Mouse (Mus musculus) T-helper 17 cell (primary cell): Measurements from ENCODE around the gene Chad.

Experiments used
- in situ Hi-C, 2 experiments: fragments of 300-600 bp; cut with MboI, MseI; formaldehyde crosslinking; loops; 1 replicate in 1 of 2; 2 replicates in 1 of 2; pipeline ENCODE4 v1.15.1; 2025; ENCODE audit warnings: high pct_unique_total_duplicates in 2 of 2

Gene Chad

DNA sequence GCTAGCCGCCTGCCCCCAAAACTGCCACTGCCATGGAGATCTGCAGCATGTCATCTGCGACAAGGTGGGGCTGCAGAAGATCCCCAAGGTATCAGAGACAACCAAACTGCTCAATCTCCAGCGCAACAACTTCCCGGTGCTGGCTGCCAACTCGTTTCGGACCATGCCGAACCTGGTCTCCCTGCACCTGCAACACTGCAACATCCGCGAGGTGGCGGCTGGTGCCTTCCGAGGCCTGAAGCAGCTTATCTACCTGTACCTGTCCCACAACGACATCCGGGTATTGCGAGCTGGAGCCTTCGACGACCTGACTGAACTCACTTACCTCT lies 268 bp downstream of the Chad start:
- in situ Hi-C loops = no loop called here

GRCm38 (mm10) chr11:94566534-94566933 lies 1.7 kb downstream of the Chad start:
- in situ Hi-C loops = no loop called here

DNA sequence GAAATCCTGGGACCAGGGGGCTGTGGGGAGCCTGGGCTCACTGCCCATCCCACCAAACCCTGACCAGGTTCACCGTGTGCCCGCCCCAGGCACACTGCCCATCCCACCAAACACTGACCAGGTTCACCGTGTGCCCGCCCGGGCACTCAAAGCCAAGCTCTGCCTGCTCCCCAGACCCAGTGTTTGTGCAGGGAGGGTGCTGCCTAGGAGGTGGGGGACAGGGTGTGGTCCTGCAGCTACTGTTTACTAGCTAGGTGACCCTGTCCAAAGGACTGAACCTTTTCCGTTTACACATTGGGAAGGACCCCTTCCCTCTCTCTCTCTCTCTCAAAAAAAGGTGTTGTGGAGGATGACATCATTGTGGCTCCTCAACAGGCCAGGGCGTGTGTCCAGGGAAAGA lies 2.5 kb downstream of the Chad start:
- in situ Hi-C loops = no loop called here

DNA sequence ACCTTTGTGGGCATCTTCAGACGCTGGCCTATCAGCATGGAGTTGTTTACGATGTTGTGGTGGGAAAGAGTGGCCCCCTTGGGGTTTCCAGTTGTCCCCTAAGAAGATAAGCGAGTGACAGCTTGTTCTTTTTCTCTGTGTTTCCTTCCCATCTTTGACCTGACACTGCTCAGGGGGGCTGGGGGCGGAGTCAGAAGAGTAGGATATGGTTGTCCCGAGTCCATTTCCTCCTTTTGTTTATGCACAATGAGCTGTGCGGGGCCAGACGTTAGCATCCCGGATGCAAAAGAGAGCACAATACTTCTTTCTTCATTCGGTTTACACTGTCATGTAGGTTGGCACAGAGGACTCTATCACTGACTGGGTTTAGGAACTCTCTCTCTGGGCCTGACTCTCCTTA lies 5.8 kb downstream of the Chad start:
- in situ Hi-C loops = no loop called here

DNA sequence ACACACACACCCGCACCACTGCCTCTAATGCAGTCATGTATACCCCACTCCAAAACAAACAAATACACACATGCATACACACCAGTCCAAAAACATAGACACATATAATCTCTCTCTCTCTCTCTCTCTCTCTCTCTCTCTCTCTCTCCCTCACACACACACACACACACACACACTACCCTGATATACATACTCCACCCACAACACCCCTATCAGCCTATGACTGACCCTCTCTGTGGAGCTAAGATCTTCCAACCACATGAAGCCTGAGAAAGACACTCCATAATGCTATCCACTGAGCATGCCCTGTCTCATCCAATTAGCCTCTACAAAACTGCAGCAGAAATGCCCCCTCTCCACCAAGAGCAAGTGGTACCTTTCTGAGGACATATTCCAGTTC lies 7.0 kb downstream of the Chad start:
- in situ Hi-C loops = no loop called here

GRCm38 (mm10) chr11:94574560-94574959 lies 9.7 kb downstream of the Chad start:
- in situ Hi-C loops = no loop called here

GRCm38 (mm10) chr11:94575036-94575435 lies 10.2 kb downstream of the Chad start:
- in situ Hi-C loops = no loop called here

DNA sequence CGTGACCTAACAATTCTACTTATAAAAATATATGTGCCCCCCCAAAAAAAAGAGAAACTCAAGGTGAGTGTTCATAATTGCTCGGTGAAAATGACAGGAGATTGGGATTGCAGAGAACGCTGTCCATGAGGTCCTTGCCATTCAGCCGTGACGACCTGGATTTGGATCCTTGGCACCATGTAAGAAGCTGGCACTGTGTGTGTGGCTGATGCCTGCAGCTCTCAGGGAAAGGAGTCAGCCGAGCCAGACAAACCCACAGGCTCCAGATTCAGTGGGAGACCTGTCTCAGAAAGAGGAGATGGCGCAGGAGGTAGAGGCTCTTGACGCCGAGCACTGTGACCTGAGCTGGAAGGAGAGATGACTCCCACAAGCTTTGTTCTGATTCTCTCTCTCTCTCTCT lies 11.5 kb downstream of the Chad start:
- in situ Hi-C loops = no loop called here

GRCm38 (mm10) chr11:94580111-94580740 lies 15.4 kb downstream of the Chad start:
- in situ Hi-C loops = no loop called here

- in situ Hi-C loops = no loop called here
Observed at GRCm38 (mm10) chr11:94585091-94585490, 20.2 kb downstream of the Chad start.

- in situ Hi-C loops = no loop called here
Observed at GRCm38 (mm10) chr11:94587511-94587910, 22.7 kb downstream of the Chad start.

GRCm38 (mm10) chr11:94596311-94596852 lies 31.5 kb downstream of the Chad start:
- in situ Hi-C loops = no loop called here

DNA sequence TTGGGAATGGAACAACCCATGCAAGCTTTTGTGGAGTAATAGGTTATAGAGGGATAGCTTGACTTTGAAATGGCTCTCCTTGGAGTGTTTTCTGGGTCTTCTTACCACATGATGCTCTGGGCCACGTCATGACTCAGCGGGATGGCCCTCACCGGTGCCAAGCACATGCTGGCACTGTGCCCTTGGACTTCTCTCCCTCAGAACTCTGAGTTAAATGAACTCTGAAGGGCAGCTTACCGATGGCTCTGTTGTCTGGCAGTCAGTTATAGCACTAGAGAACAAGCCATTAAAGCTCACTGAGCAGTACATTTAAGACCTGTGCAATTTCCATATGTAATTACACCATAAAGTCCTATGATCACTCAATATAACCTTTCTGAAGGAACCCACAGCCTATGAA lies 32.5 kb downstream of the Chad start:
- in situ Hi-C loops = no loop called here

- in situ Hi-C loops = no loop called here
Observed at GRCm38 (mm10) chr11:94598437-94599120, 33.7 kb downstream of the Chad start.

DNA sequence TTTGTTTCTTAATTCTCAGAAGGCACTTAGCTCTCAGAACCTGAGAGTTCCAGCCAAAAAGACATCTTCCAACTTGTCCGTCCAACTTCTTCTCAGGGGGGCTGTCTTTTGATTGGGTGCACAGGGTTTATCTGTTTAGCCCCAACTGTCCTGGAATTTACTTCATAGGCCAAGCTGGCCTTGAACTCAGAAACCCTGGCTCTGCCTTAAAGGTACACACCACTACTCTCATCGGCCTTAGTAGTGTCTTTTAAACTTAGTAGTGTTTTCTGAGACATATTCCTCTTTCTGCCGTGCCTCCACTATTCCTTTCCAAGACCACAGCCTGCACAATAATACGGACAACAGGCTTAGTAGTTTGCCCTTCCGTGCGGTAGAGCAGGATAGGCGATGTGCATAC lies 35.6 kb downstream of the Chad start:
- in situ Hi-C loops = no loop called here

- in situ Hi-C loops = no loop called here
Observed at GRCm38 (mm10) chr11:94601321-94602281, 36.8 kb downstream of the Chad start, which contains the start of gene Acsf2. TSS of gene Acsf2 (minus strand) at chr11:94601871.

DNA sequence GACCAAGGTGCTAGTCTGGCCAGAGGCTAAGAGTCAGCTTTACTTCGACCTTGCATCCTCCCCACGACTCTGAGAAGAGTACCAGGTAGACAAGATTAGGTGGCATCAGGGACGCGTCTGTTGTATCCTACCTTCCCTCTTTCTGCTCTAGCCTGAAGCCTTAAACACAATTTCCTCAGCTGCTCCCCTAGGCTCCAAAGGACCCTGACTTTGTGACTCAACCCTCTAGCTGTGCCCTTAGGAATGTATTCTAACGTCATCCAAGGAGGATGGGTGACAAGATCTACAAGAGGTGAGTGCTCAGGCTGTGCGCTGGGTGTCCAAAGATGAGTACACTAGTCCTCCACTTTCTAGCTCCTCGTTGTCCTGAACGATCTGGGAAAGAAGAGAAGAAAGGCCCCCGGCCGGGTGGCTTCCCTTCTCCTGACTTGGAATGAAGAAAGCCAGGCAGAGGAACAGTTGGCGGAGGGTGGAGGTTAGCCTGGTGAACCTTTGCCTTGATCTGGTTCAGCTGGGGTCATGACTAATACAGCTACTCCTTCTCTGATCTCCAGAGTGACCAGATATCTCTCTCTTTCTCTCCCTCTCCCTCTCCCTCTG lies 37.6 kb downstream of the Chad start:
- in situ Hi-C loops = no loop called here

- in situ Hi-C loops = no loop called here
Observed at GRCm38 (mm10) chr11:94610744-94611740, 46.2 kb downstream of the Chad start.

- in situ Hi-C loops = no loop called here
Observed at GRCm38 (mm10) chr11:94614603-94615002, 49.8 kb downstream of the Chad start.

- in situ Hi-C loops = no loop called here
Observed at GRCm38 (mm10) chr11:94615494-94615893, 50.6 kb downstream of the Chad start.

GRCm38 (mm10) chr11:94617646-94618045 lies 52.8 kb downstream of the Chad start:
- in situ Hi-C loops = no loop called here
